Mouse (Mus musculus) olfactory bulb, adult 2 months (tissue): ENCODE results near the gene Rdh7.

ENCODE experiments used
- CTCF ChIP-seq: fragments of 200-500 bp; IDR thresholded peaks from 2 replicates; pipeline ENCODE4 v1.5.1; 2012; ENCODE audit warnings: low read depth, mild to moderate bottlenecking, low read length, moderate library complexity; ENCODE audit not compliant: insufficient read depth
- POLR2A ChIP-seq: fragments of 200-500 bp; IDR thresholded peaks from 2 replicates; pipeline ENCODE4 v1.6.1; 2012; ENCODE audit warnings: mild to moderate bottlenecking, low read depth, low read length, moderate library complexity; ENCODE audit not compliant: insufficient read depth

GRCm38 (mm10) chr10:127915578-127915977, 27.0 kb upstream of the Rdh7 start:
- TF ChIP-seq POLR2A (no peak), CTCF (no peak)
